ENCODE assay signal across 29 mouse cellular contexts in genomic region chr13:91595284-91595683, GRCm38 (mm10).
A peak's percentile ranks its signal among the peaks of the same experiment; 100 is the strongest.
DNase-seq lines count a peak whose midpoint lies in the region; ATAC-seq and TF ChIP-seq lines count a peak whose summit lies in the region.
"Had no signal": no experiment of that assay in that cellular context is flagged by ENCODE, and none has a peak within 500 bp of the region (broad histone marks: within the 10 kb centered on the region; RNA-seq: fewer than 3 reads in every experiment).

No protein-coding gene starts in this region.

- H3K4me1 ChIP-seq in liver, embryonic 13.5 days (replicated peaks) = no peaks in the 10 kb centered on the region
- H3K4me1 ChIP-seq in liver, embryonic 12.5 days = no peaks in the 10 kb centered on the region
- no peaks in the 10 kb centered on the region for H3K4me1 ChIP-seq in midbrain, postnatal 0 days (ENCODE audit: insufficient read depth, low read length)
- no peaks in the 10 kb centered on the region for H3K4me1 ChIP-seq in midbrain, embryonic 15.5 days
- H3K4me1 ChIP-seq in stomach, postnatal 0 days (replicated peaks; ENCODE audit: control insufficient read depth, insufficient read depth) = no peaks in the 10 kb centered on the region
- H3K4me1 ChIP-seq: embryonic facial prominence, embryonic 12.5 days; heart, embryonic 13.5 days; hindbrain, embryonic 13.5 days; limb, embryonic 15.5 days; midbrain, embryonic 12.5 days; neural tube, embryonic 13.5 days had no signal

- 79% methylated on average over 1 of the region's 1 CpGs for WGBS in liver, embryonic 13.5 days (ENCODE audit: insufficient replicate concordance)
- 93% methylated on average over 1 of the region's 1 CpGs for WGBS in liver, embryonic 12.5 days (ENCODE audit: insufficient replicate concordance)
- WGBS in midbrain, postnatal 0 days = 86% methylated on average over 1 of the region's 1 CpGs
- WGBS in midbrain, embryonic 15.5 days = 71% methylated on average over 1 of the region's 1 CpGs
- WGBS in stomach, postnatal 0 days = 97% methylated on average over 1 of the region's 1 CpGs

- no peak overlapping the region for H3K4me2 ChIP-seq in liver, embryonic 13.5 days
- no peak overlapping the region for H3K4me2 ChIP-seq in liver, embryonic 12.5 days
- H3K4me2 ChIP-seq in midbrain, postnatal 0 days (ENCODE audit: low read depth, low read length, poor library complexity, severe bottlenecking) = no peak overlapping the region
- H3K4me2 ChIP-seq in midbrain, embryonic 15.5 days = no peak overlapping the region
- H3K4me2 ChIP-seq in stomach, postnatal 0 days (replicated peaks; ENCODE audit: low read depth) = no peak overlapping the region
- H3K4me2 ChIP-seq: embryonic facial prominence, embryonic 12.5 days; heart, embryonic 13.5 days; hindbrain, embryonic 13.5 days; limb, embryonic 15.5 days; lung, embryonic 14.5 days; midbrain, embryonic 12.5 days; neural tube, embryonic 13.5 days had no signal

- peak; percentile 19; the same call in 1 of the 2 replicates for TF ChIP-seq CTCF in midbrain, postnatal 0 days (IDR thresholded peaks at IDR 0.05)
- TF ChIP-seq CTCF in stomach, postnatal 0 days (IDR thresholded peaks at IDR 0.05; ENCODE audit: low read depth) = peak; percentile 40; the same call in 1 of the 2 replicates

- no peak for TF ChIP-seq EP300 in stomach, postnatal 0 days (optimal IDR thresholded peaks at IDR 0.05)

- H3K27me3 ChIP-seq in liver, embryonic 13.5 days = no peaks in the 10 kb centered on the region
- H3K27me3 ChIP-seq in liver, embryonic 12.5 days (replicated peaks) = no peaks in the 10 kb centered on the region
- H3K27me3 ChIP-seq in midbrain, postnatal 0 days (ENCODE audit: insufficient read depth, low read length) = no peaks in the 10 kb centered on the region
- H3K27me3 ChIP-seq in midbrain, embryonic 15.5 days (replicated peaks) = no peaks in the 10 kb centered on the region
- no peaks in the 10 kb centered on the region for H3K27me3 ChIP-seq in stomach, postnatal 0 days (ENCODE audit: control insufficient read depth, insufficient read depth, low read length)
- H3K27me3 ChIP-seq: embryonic facial prominence, embryonic 12.5 days; heart, embryonic 13.5 days; hindbrain, embryonic 13.5 days; limb, embryonic 15.5 days; midbrain, embryonic 12.5 days; neural tube, embryonic 13.5 days had no signal

- peak; percentile 36; the same call in 1 of the 2 replicates for ATAC-seq in liver, embryonic 13.5 days (ENCODE audit: low read depth)
- no peak for ATAC-seq in liver, embryonic 12.5 days
- ATAC-seq in midbrain, postnatal 0 days (ENCODE audit: low FRiP score) = no peak
- no peak for ATAC-seq in midbrain, embryonic 15.5 days (replicated peaks)
- 0 out of 2 replicates have a peak, but pooled peaks have one; percentile 28 for ATAC-seq in granulocyte monocyte progenitor cell, adult 5-6 weeks (replicated peaks; ENCODE audit: poor library complexity, severe bottlenecking)
- no peak for ATAC-seq in stomach, postnatal 0 days (ENCODE audit: low FRiP score, low TSS enrichment)
- ATAC-seq: forebrain, postnatal 0 days had no signal

- H3K27ac ChIP-seq in liver, embryonic 13.5 days = no peak overlapping the region
- no peak overlapping the region for H3K27ac ChIP-seq in liver, embryonic 12.5 days
- H3K27ac ChIP-seq in midbrain, postnatal 0 days (ENCODE audit: low read depth, low read length) = no peak overlapping the region
- H3K27ac ChIP-seq in midbrain, embryonic 15.5 days = no peak overlapping the region
- no peak overlapping the region for H3K27ac ChIP-seq in stomach, postnatal 0 days (replicated peaks)
- H3K27ac ChIP-seq: embryonic facial prominence, embryonic 12.5 days; heart, adult 2 months; heart, embryonic 13.5 days; hindbrain, embryonic 13.5 days; left cerebral cortex, adult 2 months; limb, embryonic 15.5 days; midbrain, embryonic 12.5 days; neural tube, embryonic 13.5 days had no signal

- H3K4me3 ChIP-seq in liver, embryonic 13.5 days (replicated peaks) = no peak overlapping the region
- H3K4me3 ChIP-seq in liver, embryonic 12.5 days = no peak overlapping the region
- no peak overlapping the region for H3K4me3 ChIP-seq in midbrain, postnatal 0 days (ENCODE audit: low read depth, low read length)
- no peak overlapping the region for H3K4me3 ChIP-seq in midbrain, embryonic 15.5 days
- no peak overlapping the region for H3K4me3 ChIP-seq in stomach, postnatal 0 days (ENCODE audit: low read depth, low read length)
- H3K4me3 ChIP-seq: embryonic facial prominence, embryonic 12.5 days; heart, adult 2 months; heart, embryonic 13.5 days; hindbrain, embryonic 13.5 days; left cerebral cortex, adult 2 months; limb, embryonic 15.5 days; midbrain, embryonic 12.5 days; myocyte; neural tube, embryonic 13.5 days had no signal

- no peak overlapping the region for H3K9ac ChIP-seq in liver, embryonic 13.5 days
- H3K9ac ChIP-seq in liver, embryonic 12.5 days = no peak overlapping the region
- no peak overlapping the region for H3K9ac ChIP-seq in midbrain, postnatal 0 days (replicated peaks; ENCODE audit: low read length, poor library complexity, severe bottlenecking)
- no peak overlapping the region for H3K9ac ChIP-seq in midbrain, embryonic 15.5 days
- no peak overlapping the region for H3K9ac ChIP-seq in stomach, postnatal 0 days (ENCODE audit: low read length)
- H3K9ac ChIP-seq: embryonic facial prominence, embryonic 12.5 days; forebrain, postnatal 0 days; heart, embryonic 13.5 days; hindbrain, embryonic 13.5 days; limb, embryonic 15.5 days; lung, embryonic 14.5 days; midbrain, embryonic 12.5 days; neural tube, embryonic 13.5 days had no signal

- no peaks in the 10 kb centered on the region for H3K9me3 ChIP-seq in liver, embryonic 13.5 days (replicated peaks)
- no peaks in the 10 kb centered on the region for H3K9me3 ChIP-seq in liver, embryonic 12.5 days (replicated peaks)
- H3K9me3 ChIP-seq in midbrain, postnatal 0 days (ENCODE audit: low read length) = no peaks in the 10 kb centered on the region
- H3K9me3 ChIP-seq in midbrain, embryonic 15.5 days = no peaks in the 10 kb centered on the region
- H3K9me3 ChIP-seq in stomach, postnatal 0 days (ENCODE audit: control insufficient read depth, low read length) = no peaks in the 10 kb centered on the region
- H3K9me3 ChIP-seq: embryonic facial prominence, embryonic 12.5 days; heart, embryonic 13.5 days; hindbrain, embryonic 13.5 days; limb, embryonic 15.5 days; midbrain, embryonic 12.5 days; neural tube, embryonic 13.5 days had no signal

- no peak for DNase-seq in liver, embryonic 13.5 days
- DNase-seq in midbrain, postnatal 0 days (ENCODE audit: low spot score) = no peak
- no peak for DNase-seq in stomach, postnatal 0 days (ENCODE audit: low spot score)
- DNase-seq in adrenal gland, postnatal 10 days = no peak
- DNase-seq in thymus, adult 18-20 months = no peak
- DNase-seq: adrenal gland, adult 2 months; cerebellum, adult 18-20 months; cerebellum, postnatal 14 days; forebrain, postnatal 0 days; gastrocnemius, postnatal 25 days; heart, adult 2 months; heart, postnatal 36 days; layer of hippocampus, adult 9-11 months; left cerebral cortex, postnatal 4 days; lung, embryonic 14.5 days; lung, postnatal 36 days; retina, postnatal 1 day; right cerebral cortex, postnatal 4 days had no signal

- H3K36me3 ChIP-seq in liver, embryonic 13.5 days = no peaks in the 10 kb centered on the region
- H3K36me3 ChIP-seq in liver, embryonic 12.5 days = no peaks in the 10 kb centered on the region
- H3K36me3 ChIP-seq in midbrain, postnatal 0 days (ENCODE audit: insufficient read depth, low read length) = no peaks in the 10 kb centered on the region
- H3K36me3 ChIP-seq in midbrain, embryonic 15.5 days (replicated peaks) = no peaks in the 10 kb centered on the region
- H3K36me3 ChIP-seq in stomach, postnatal 0 days (ENCODE audit: control insufficient read depth, insufficient read depth, low read length) = no peaks in the 10 kb centered on the region
- H3K36me3 ChIP-seq: embryonic facial prominence, embryonic 12.5 days; heart, embryonic 13.5 days; hindbrain, embryonic 13.5 days; limb, embryonic 15.5 days; midbrain, embryonic 12.5 days; neural tube, embryonic 13.5 days had no signal

Comparison
In these comparisons a context has a peak if more than half of its experiments do, and no peak if none do; other contexts are left out.
1. ATAC-seq: peak in liver, embryonic 13.5 days (single experiment) and granulocyte monocyte progenitor cell, adult 5-6 weeks (single experiment); none in liver, embryonic 12.5 days (single experiment), midbrain, postnatal 0 days (single experiment), midbrain, embryonic 15.5 days (single experiment) and stomach, postnatal 0 days (single experiment).